Mouse (Mus musculus) ES-E14 (cell line): ENCODE results near the gene Tat. TPM values are rescaled to one million over a fixed set of nuclear protein-coding genes. Genes with fewer than 3 reads are reported as not detected.

Experiments
- DNase-seq: peaks from one replicate; pipeline ENCODE4 v3.0.0-alpha.2; 2013; ENCODE audit warnings: low read depth, low spot score
- H3K27ac ChIP-seq: 2 replicates; pipeline ENCODE4 v1.5.1; 2012; ENCODE audit warnings: low read depth, mild to moderate bottlenecking, low read length, moderate library complexity, mixed read lengths; ENCODE audit not compliant: poor library complexity, insufficient read depth, severe bottlenecking
- H3K36me3 ChIP-seq: 2 replicates; pipeline ENCODE4 v1.6.1; 2012; ENCODE audit warnings: mild to moderate bottlenecking, low read length, moderate library complexity, mixed read lengths; ENCODE audit not compliant: control insufficient read depth, poor library complexity, insufficient read depth, severe bottlenecking
- H3K4me1 ChIP-seq, 2 experiments: fragments of 150-350 bp in 1 of 2; sonication (generic) in 1 of 2; 2 replicates each; pipeline ENCODE4 v1.6.1; 2012; ENCODE audit warnings: low read length in 2 of 2, mild to moderate bottlenecking in 1 of 2, mixed read lengths in 1 of 2; ENCODE audit not compliant: control insufficient read depth in 2 of 2, insufficient read depth in 2 of 2, poor library complexity in 1 of 2
- H3K4me3 ChIP-seq, 2 experiments: fragments of 150-350 bp in 1 of 2; sonication (generic) in 1 of 2; 2 replicates each; pipeline ENCODE4 v1.5.1; 2012; ENCODE audit warnings: low read length in 2 of 2, low read depth in 1 of 2, mild to moderate bottlenecking in 1 of 2, mixed read lengths in 1 of 2; ENCODE audit not compliant: insufficient read depth in 1 of 2, poor library complexity in 1 of 2, severe bottlenecking in 1 of 2
- H3K9ac ChIP-seq: 2 replicates; pipeline ENCODE4 v1.6.1; 2012; ENCODE audit warnings: low read depth, mild to moderate bottlenecking, low read length, mixed read lengths; ENCODE audit not compliant: poor library complexity, insufficient read depth, severe bottlenecking
- H3K9me3 ChIP-seq: fragments of 150-350 bp; sonication (generic); 2 replicates; pipeline ENCODE4 v1.6.1; 2012; ENCODE audit warnings: low read depth, mild to moderate bottlenecking, low read length; ENCODE audit not compliant: control insufficient read depth, insufficient read depth
- CHD2 ChIP-seq: IDR thresholded peaks from 2 replicates; pipeline ENCODE4 v1.6.1; 2014; ENCODE audit warnings: mild to moderate bottlenecking, low read depth, low read length, inconsistent platforms
- HCFC1 ChIP-seq: IDR thresholded peaks from 2 replicates; pipeline ENCODE4 v1.6.1; 2012; ENCODE audit warnings: low read length, inconsistent platforms, borderline replicate concordance; ENCODE audit not compliant: insufficient read depth
- MAFK ChIP-seq: IDR thresholded peaks from 2 replicates; pipeline ENCODE4 v1.6.1; 2014; ENCODE audit warnings: mild to moderate bottlenecking, low read depth, low read length, inconsistent platforms; ENCODE audit not compliant: insufficient read depth
- ZC3H11A ChIP-seq: IDR thresholded peaks from 2 replicates; pipeline ENCODE4 v1.6.1; 2012; ENCODE audit warnings: low read depth, mild to moderate bottlenecking, inconsistent platforms, low read length, borderline replicate concordance
- ZNF384 ChIP-seq: IDR thresholded peaks from 2 replicates; pipeline ENCODE4 v1.6.1; 2012; ENCODE audit warnings: low read depth, low read length, inconsistent platforms
- in situ Hi-C, 2 experiments: fragments of 600-800 bp; cut with MboI; formaldehyde crosslinking; loops; one replicate each; pipeline ENCODE4 v1.15.1; 2025; ENCODE audit warnings: low sequenced_read_pairs in 2 of 2, inconsistent platforms in 1 of 2; ENCODE audit not compliant: unreplicated experiment in 2 of 2
- total RNA-seq: library from RNA; depleted of rRNA; stranded (reverse); fragments of 300-350 nt; gene quantifications from 2 replicates; pipeline ENCODE4 v1.2.3, GENCODE M21; 2012

The Tat gene
- total RNA-seq, 1 experiment, result not detected

- TF ChIP-seq ZNF384 (no peak), HCFC1 (no peak), CHD2 (no peak), ZC3H11A (no peak)
- H3K9ac ChIP-seq, result no peak overlapping the region
- H3K4me1 ChIP-seq, result peaks cover 0 to 5% of the 10 kb centered on the region in 2 experiments; a peak in 2 of 4 replicates
- in situ Hi-C loops, result no loop called here
- no peak overlapping the region for H3K4me3 ChIP-seq
- no peak overlapping the region for H3K27ac ChIP-seq
- no peaks in the 10 kb centered on the region for H3K9me3 ChIP-seq
- DNase-seq, result no peak
- H3K36me3 ChIP-seq, result no peaks in the 10 kb centered on the region
Measured at GRCm38 (mm10) chr8:109962896-109963295, 27.3 kb upstream of the Tat start.

GRCm38 (mm10) chr8:109963421-109963820 lies 26.8 kb upstream of the Tat start:
- TF ChIP-seq HCFC1 (no peak), MAFK (no peak), ZNF384 (no peak), CHD2 (no peak), ZC3H11A (no peak)
- H3K36me3 ChIP-seq, result no peaks in the 10 kb centered on the region

GRCm38 (mm10) chr8:109964106-109964505 lies 26.1 kb upstream of the Tat start:
- Histone ChIP-seq H3K9me3 (no peaks in the 10 kb centered on the region), H3K27ac (no peak overlapping the region), H3K4me3 (no peak overlapping the region), H3K36me3 (no peaks in the 10 kb centered on the region), H3K9ac (no peak overlapping the region), H3K4me1 (peaks cover 0 to under 1% of the 10 kb centered on the region in 2 experiments; a peak in 1 of 4 replicates)
- no peak for DNase-seq
- TF ChIP-seq CHD2 (no peak), ZNF384 (no peak), HCFC1 (no peak), ZC3H11A (no peak), MAFK (no peak)
- in situ Hi-C loops, result no loop called here

More at GRCm38 (mm10) chr8:109963421-109963820, 26.8 kb upstream of the Tat start:
- Histone ChIP-seq H3K4me3 (no peak overlapping the region), H3K4me1 (peaks cover 0 to 2% of the 10 kb centered on the region in 2 experiments; a peak in 1 of 4 replicates), H3K9me3 (no peaks in the 10 kb centered on the region), H3K9ac (no peak overlapping the region), H3K27ac (no peak overlapping the region)
- no peak for DNase-seq
- in situ Hi-C loops, result no loop called here

GRCm38 (mm10) chr8:109968837-109969236 lies 21.4 kb upstream of the Tat start:
- Histone ChIP-seq H3K4me3 (no peak overlapping the region), H3K9ac (no peak overlapping the region), H3K27ac (no peak overlapping the region), H3K9me3 (no peaks in the 10 kb centered on the region), H3K36me3 (no peaks in the 10 kb centered on the region), H3K4me1 (peaks cover 0 to 3% of the 10 kb centered on the region in 2 experiments; a peak in 1 of 4 replicates)
- in situ Hi-C loops, result no loop called here
- TF ChIP-seq ZC3H11A (no peak), CHD2 (no peak), ZNF384 (no peak), MAFK (no peak), HCFC1 (no peak)
- DNase-seq, result no peak

- no peaks in the 10 kb centered on the region for H3K9me3 ChIP-seq
- peak; percentile 47 for DNase-seq
- H3K4me3 ChIP-seq, result no peak overlapping the region
- H3K4me1 ChIP-seq, result peaks cover 0 to 3% of the 10 kb centered on the region in 2 experiments; a peak in 1 of 4 replicates
- in situ Hi-C loops, result no loop called here
- no peaks in the 10 kb centered on the region for H3K36me3 ChIP-seq
- no peak overlapping the region for H3K27ac ChIP-seq
- H3K9ac ChIP-seq, result no peak overlapping the region
- TF ChIP-seq ZC3H11A (0 out of 2 replicates have a peak, but pooled peaks have one; percentile 30), MAFK (no peak)
Measured at GRCm38 (mm10) chr8:109970323-109970722, 19.9 kb upstream of the Tat start.
